Mouse (Mus musculus): Measurements from ENCODE around the gene Elavl1. TPM values are rescaled to one million over a fixed set of nuclear protein-coding genes. Genes with fewer than 3 reads are reported as not detected.
"Not testable (repeated sequence)": the region's sequence is repeated elsewhere in the genome, so short reads cannot be mapped to it uniquely, and the experiment has no call there.

The Elavl1 gene
- 10 to 100 TPM; 69.3 to 80.9 (median 76.7) TPM for total RNA-seq (2022)

DNA sequence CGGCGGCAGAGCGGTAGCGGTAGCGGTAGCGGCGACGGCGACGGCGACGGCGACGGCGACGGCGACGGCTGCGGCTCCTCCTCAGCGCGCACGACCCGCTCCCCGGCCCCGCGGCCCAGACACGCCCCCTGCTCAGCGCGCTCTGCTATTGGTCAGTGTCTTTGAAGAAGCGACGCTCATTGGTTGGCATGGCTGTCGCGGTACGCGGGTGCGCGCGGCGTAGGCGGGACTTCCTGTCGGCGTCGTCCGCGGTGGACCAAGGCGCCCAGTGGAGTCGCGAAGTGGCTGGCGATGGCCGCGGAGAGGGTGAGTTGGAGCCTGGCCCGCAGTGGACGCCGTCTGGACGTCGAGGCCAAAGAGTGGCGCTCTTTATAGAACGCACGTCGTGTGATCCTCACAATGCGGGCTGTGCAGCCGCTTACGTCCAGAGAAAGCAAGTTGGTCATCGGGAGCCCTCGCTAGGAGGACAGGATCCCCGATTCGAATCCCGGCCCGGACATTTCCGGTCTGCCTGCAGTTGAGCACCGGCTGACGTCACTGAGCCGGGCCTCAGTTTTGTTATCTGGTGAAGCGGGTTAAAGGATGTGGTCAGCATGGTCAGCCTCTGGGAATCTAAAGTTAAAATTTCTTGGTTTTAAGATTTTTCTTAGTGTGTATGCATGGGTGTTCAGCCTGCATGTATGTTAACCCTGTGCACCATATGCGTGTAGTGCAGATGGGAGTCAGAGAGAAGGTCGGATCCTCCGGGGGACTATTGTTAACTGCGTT is at the start of gene Elavl1, which contains the start of gene Ccl25:
Elavl1 (minus strand) TSS at position 431 of the 768 bp plus-strand sequence.
Ccl25 (plus strand) TSS at position 228 of the 768 bp plus-strand sequence.
- peak; percentile 96 to 98 for DNase-seq (ENCODE audit: low spot score in 2 of 2)

DNA sequence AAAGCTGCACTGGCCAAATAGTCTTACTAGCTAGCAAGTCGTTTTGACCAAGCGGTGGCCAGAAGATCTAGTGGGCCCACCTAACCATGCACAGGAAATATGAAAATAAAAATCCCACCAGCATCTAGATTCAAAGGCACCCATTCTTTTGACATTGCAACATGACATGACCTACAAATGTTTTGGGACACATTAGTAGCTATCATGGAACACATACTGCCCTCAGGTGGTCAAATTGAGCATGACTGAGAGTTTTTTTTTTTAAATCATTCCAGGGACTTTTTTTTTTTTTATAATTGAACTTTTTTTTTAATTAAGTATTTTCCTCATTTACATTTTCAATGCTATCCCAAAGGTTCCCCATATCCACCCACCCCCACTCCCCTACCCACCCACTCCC is 47.4 kb upstream of the Elavl1 start:
- DNase-seq (ENCODE audit: low spot score in 2 of 2) = no peak

DNA sequence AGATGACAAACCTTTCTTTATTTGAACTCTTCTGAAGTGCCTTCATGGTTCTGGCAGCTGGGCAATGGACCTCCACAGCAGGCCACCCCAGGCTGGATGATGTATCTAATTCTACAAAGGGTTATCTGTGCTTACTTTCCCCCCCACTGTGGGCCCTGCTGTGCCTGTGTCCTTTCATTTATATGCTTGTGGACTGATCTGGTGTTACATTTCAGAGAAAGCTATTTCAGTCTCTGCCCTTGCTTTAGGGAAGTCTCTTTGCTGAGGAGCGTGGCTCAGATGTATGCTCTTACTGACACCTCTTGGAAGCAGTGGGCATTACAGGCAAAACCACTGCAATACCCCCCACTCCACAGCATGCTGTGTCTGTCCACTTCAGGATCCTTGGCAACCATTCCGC is 44.9 kb upstream of the Elavl1 start:
- peak in 1 of 2 experiments; percentile 9 for DNase-seq (ENCODE audit: low spot score in 2 of 2)

DNA sequence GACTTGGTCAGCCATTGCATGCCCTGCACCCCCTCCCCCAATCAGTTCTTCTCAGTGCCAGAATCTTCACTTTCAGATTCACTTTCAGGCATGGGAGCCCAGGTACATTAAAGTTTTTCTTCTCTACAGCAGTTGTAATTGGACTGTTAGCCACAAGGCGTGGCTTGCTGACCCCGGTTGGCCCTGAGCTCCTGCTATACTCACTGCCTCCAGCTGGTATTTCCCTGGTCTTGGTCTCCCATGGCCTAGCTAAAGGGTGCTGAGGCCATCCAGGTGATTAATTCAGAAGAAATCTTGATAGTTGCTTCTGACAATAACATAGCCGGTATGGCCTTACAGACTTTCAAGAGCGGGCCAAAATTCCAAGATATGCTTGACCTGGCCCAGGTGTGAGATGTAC is 43.3 kb upstream of the Elavl1 start:
- no peak for DNase-seq (ENCODE audit: low spot score in 2 of 2)

DNA sequence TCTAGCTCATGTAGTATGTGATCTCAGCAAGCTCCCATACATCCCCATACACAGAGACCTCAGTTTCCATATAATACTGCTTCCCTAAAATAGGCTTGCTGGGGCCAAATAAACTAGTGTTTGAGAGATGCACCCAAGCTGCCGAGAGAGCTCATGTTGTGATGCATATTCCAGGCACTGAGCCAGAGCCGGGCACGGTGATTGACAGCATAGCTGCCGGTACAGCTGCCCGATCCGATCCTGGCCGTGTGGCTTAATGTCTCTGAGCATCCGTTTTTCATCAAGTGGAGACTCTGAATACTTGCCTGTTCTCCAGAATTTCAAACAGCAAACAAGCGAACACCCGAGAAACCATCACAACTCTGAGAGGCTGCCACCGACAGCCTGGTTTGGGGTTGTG is 42.6 kb upstream of the Elavl1 start:
- peak; percentile 43 to 72 for DNase-seq (ENCODE audit: low spot score in 2 of 2)

DNA sequence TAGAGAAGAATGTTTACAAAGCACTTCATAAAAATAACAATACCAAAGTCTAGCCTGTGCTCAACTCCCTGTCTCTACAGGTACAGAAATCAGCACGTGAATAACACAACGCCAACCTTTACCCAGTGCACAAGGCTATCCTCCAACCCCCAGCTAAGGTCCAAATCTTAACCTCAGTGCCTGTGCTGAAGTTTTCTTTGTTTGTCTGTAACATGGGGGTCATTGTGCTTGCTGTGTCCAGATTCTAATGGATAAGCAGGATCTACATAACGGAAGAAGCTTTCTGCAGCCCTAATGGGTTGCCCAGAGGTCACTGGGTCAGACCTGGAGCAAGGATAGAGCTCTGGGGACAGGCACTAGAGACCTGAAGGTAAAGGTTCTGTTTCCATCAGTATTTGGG is 41.0 kb upstream of the Elavl1 start:
- no peak for DNase-seq (ENCODE audit: low spot score in 2 of 2)

DNA sequence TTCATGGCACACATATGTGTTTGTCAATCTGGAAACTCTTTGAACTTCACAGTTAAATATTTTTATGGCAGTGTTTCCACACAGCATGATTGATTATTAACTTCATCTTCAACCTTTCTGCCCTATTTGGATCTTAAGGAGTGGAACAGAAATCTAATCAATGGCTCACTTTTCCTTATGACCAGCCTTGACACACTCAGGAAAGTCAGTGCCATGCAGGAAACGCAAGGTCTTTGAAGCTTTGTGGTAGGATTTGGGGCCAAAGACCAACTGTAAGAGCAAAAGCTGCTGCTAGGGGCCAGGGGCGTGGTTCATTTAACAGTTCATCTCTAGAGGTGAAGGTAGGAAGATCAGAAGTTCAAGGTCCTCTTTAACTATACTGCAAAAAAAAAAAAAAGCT is 35.7 kb upstream of the Elavl1 start:
- DNase-seq (ENCODE audit: low spot score in 2 of 2) = no peak

DNA sequence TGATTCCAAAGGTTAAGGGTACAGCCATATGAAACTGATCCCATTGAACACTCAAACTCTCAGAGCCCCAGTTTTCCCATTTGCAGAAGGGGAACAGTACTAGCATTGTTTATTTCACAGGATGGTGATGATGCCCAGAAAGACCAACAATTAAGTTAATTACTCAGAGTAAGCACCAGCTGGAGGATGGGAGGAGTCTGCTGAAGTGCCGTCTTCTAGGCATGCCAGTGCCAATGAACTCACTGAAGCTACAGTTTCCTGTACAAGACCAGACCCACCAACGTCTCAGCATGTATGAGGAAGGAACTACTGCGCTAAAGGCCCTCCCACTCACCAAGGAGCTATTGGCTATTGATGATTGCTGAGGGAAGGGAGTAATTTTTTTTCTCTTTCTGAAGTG is 34.1 kb upstream of the Elavl1 start:
- no peak for DNase-seq (ENCODE audit: low spot score in 2 of 2)

DNA sequence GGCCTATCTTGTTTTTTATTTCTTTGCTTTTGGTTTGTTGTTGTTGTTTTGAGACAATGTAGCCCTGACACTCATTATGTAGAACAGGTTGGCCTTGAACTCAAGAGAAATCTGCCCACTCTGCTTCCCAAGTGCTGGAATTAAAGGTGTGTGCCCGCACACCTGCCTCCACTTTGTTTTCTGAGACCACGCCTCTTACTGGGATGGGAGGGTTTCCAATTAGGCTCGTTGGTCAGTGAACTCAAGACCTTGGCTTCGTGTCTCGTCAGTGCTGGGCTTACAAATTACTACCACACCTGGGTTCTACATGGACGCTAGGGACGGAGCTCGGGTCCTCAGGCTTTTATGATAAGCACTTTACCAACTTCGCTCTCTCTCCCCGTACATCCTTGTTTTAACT is 30.2 kb upstream of the Elavl1 start:
- DNase-seq (ENCODE audit: low spot score in 2 of 2) = no peak

DNA sequence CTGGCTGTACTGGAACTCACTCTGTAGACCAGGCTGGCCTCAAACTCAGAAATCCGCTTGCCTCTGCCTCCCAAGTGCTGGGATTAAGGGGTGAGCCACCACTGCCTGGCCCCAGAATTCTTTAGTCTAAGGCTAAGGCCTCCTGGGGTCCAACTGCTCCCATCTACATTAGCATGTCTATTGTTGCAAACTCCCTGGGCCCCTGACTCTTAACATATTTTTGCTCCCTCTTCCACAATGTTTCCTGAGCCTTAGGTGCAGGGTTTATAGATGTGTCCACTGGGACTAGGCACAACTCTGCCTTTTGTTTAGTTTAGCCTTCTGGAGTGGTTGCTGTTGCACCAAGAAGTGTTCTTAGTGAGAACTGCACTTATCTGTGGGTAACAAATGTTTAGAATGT is 29.3 kb upstream of the Elavl1 start:
- DNase-seq (ENCODE audit: low spot score in 2 of 2) = no peak

DNA sequence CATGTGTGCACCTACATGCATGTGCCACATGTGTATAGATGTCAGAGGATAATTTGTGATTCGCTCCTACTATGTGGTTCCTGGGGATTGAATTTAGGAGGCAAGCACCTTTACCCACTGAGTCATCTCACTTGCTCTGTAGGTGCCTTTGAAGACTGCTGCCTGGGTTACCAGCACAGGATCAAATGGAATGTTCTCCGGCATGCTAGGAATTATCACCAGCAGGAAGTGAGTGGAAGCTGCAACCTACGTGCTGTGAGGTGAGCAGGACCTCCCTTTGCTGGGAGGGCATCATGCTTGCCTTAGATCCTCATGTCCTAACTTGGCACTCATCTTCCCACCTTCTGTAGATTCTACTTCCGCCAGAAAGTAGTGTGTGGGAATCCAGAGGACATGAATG is 28.5 kb upstream of the Elavl1 start:
- DNase-seq (ENCODE audit: low spot score in 2 of 2) = no peak

DNA sequence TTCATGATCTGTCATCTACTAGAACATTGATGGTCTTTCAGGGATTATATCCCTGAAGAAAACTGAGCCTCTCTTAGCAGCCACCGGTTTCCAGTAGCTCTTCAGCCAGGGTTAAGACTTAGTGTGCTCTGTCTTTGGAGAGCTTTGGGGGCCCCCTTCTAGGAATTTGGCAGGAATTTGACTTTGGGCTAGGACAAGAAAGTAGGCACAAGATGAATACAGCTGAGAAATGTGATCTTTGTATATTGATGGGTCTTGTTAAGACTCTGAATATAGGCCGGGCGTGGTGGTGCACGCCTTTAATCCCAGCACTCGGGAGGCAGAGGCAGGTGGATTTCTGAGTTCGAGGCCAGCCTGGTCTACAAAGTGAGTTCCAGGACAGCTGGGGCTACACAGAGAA is 27.3 kb upstream of the Elavl1 start:
- not testable (repeated sequence) for DNase-seq (ENCODE audit: low spot score in 2 of 2)

DNA sequence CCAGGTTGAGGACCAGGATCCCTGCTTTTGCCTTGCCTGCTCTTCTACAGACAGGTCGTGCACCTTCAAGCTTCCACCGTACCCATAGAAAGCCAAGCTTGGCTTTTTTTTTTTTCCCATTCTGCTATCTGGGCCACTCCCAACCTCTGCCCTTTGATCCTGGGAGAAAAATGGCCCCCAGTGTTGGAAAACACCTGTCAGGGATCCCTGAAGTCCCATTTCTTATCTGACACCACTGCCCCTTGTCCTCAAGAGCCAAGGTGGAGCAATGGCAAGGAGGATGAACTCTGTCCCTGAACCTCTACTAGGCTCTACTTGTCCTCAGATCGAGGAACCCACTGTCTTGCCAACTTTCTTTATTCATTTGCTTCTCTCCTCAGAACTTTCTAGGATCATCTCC is 25.4 kb upstream of the Elavl1 start:
- DNase-seq (ENCODE audit: low spot score in 2 of 2) = no peak

DNA sequence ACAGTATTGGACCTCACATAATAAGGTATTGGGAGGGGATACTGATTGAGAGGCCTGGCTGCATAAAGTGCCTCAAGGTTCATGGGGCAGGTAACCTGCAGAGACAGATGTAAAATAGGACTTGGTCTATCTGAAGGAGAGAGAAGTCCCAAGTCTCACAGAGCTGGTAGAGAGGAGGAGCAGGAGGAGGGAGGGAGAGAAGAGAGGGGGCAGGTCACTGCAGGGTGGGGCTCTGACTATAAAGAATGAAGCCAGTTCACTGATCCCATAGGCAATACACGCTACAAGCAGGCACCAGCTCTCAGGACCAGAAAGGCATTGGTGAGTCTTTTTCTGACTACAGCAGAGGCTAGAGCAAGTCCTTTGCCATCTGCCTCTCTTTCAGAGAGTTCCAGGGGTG is 24.1 kb upstream of the Elavl1 start:
- no peak for DNase-seq (ENCODE audit: low spot score in 2 of 2)

DNA sequence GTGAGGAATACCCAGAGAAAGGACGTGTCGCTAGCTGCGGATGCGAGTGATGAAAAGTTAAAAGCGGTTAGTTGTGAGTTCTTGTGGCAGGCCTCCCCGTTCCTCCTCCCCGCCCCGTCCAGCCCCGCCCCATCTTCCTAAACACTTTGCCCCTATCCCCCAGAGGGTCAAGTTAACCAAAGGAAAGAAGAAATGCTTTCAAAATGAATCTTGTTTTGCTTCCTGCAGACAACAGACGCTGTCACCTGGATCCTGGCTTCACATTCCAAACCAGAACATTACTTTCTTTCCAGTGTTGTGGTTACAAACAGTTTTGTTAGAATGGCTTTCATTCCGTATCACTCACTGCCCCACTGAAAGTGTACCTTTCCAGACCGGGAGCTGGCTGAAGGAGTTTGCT is 23.1 kb upstream of the Elavl1 start:
- DNase-seq (ENCODE audit: low spot score in 2 of 2) = no peak

DNA sequence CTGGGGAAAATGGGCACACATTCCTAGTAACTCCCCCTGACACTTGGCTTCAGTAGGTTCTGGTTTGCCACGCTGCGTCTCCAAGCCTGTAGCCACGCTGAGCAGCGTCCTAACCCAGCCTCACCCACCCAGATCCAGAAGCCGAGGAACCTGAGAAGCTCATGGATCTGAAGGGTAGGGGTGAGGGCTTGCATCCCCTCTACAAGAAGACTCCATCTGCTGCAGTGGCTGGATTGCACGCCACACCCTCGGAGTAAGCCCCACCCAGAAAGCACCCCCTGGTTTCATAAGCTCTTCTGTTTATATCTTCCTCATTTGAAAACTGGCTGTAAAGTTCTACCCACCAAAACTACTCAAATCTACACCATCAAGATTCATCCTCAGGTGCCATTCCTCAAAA is 22.4 kb upstream of the Elavl1 start:
- DNase-seq (ENCODE audit: low spot score in 2 of 2) = no peak

DNA sequence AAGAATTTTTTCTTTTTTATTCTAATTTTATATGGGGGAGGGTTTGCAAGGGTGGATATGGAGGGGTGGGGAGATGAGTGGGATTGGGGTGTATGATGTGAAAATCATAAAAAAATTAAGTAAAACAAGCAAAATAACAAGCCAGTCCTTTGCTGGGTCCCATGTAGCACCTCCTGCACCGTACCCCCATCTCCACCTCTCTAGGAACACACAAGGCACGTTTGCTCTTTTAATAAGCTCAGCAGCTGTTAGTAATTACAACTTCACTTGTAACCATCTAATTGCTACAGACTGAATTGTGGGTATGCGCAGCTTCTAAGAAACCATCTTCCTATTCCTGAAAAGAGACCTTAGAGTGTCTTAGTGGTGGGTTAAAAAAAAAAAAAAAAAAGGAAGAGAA is 15.0 kb upstream of the Elavl1 start:
- DNase-seq (ENCODE audit: low spot score in 2 of 2) = no peak

DNA sequence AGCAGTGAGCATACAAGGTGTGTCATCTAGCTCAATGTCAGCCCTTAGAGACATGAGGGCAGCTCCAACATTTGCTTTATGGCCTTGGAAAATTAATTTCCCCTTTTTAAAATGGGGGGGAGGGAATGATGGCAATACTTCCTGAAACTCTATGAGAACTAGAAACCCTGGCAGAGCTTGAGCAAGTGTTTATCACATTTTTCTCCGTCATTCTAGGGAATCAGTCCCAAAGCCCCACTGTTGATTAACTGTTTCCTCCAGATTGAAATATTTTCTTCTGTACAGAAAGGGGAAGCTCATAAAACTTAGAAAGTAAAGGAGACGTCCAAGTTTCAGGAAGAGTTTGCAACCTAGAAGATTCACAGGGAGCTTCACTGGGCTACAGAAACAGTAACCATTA is 10.5 kb upstream of the Elavl1 start:
- no peak for DNase-seq (ENCODE audit: low spot score in 2 of 2)

DNA sequence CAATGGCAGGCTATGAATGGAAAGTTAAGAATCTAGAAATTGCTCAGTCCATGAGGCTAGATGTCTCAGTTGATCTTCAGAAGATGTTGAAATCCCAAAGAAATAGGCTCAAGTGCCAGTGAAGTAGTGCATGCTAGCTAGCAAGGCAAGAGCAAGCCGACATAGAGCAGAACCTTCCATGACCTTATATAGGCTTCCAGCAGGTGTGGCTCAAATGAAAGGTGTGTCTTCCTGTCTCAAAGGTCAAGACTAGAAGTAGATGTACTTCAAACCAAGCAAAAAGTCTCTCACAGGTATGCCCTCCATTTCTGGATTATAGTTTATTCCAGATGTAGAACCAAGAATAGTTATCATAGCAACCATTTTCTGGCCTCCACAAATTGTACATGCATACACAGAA is 8.8 kb upstream of the Elavl1 start:
- no peak for DNase-seq (ENCODE audit: low spot score in 2 of 2)

DNA sequence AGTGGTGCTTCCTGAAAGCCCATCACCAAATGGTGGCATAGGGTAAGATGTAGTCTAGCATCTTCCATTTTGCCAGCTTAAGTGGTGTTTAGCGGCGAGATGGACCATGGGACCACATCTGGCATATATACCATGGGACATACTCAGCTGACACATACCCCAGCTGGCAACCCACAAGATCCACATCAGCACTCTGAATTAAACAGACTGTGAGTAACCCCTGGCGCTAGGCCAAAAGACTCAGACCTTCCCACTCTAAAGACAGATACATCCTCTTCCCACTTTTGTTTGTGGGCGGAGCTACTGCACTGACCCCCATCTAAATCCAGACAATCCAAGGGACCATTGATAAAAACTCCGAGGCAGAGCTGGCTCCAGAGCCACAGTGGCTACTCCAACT is 3.8 kb upstream of the Elavl1 start:
- DNase-seq (ENCODE audit: low spot score in 2 of 2) = no peak

DNA sequence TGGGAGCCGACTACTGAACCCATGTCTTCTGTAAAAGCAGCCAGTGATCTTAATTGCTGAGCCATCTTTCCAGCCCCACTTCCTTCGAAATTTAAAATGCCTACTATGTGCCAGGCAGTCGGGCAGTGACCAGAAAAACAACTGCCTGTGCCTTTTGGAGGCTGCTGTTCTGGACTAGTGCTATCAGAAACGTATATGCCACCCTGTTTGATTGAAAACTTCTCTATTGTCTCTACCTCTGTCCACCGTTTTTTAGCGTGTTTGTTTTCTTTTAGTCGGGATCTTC is 481 bp upstream of the Elavl1 start:
- no peak for DNase-seq (ENCODE audit: low spot score in 2 of 2)

DNA sequence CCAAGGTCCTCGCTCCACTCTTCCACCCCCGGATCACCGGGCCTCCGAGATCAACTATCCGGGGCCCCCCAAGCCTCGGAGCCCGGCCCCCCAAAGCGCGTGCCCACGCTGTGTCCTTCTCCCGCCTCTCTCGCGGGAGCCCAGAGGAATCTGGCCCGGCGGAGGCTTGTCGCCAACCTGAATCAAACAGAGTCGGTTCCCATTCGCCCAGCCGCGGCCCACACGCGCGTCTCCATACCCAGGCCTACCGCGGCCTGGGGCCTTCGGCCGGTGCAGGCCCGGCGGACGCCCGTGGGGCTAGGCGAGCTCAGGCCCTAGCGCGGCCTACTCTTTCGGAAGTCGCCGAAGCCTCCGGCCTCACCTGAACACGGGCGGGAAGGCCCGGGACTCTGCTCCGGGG is 688 bp downstream of the Elavl1 start:
- DNase-seq (ENCODE audit: low spot score in 2 of 2) = peak in 1 of 2 experiments; percentile 37

DNA sequence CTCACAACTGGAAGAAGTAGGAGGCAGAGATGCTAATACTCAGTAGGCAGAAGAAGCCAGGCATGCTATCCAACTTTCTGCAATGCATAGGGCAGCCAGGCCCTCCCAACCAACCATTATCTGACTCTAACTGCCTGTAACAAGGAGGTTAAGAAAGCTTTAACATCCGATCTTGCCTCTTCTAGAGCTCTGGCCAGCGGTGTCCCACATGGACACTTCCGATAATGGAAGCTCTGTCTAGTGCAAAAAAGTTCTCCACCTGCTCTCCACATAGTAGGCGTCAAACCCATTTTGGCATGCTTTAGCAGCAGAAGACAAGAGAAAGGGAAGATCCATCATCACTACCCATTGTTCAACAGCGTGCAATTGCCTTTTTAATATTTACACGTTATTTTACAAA is 1.3 kb downstream of the Elavl1 start:
- DNase-seq (ENCODE audit: low spot score in 2 of 2) = no peak

DNA sequence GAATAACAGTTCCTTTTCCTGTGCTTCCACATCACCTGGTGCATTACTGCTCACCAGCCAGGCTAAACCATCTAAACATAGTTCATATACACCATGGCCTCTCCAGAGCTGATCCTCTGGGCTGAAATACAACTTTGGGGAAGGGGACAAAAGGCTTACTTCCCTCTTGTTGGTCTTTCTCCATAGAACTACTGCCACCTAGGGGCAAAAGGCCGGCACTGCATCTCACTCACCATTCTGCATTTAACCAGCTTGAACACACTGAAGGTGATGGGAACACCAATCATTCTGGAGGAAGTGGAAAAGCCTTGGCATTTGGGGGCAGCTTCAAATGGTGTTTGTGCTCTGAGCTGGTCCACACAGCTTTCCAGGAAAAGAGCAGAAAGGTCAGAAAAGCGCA is 2.7 kb downstream of the Elavl1 start:
- DNase-seq (ENCODE audit: low spot score in 2 of 2) = peak; percentile 69 to 86
